Mouse (Mus musculus): ENCODE data around the gene Map3k10.

Gene Map3k10

GRCm38 (mm10) chr7:27674522-27675221 is at the start of gene Map3k10:
TSS of gene Map3k10 (minus strand) at chr7:27674598.
- peak; percentile 93 for DNase-seq (ENCODE audit: low spot score)

- DNase-seq (ENCODE audit: low spot score) = no peak
Measured at GRCm38 (mm10) chr7:27721951-27722350, 47.6 kb upstream of the Map3k10 start.

GRCm38 (mm10) chr7:27710402-27710801 is 36.0 kb upstream of the Map3k10 start:
- no peak for DNase-seq (ENCODE audit: low spot score)

- DNase-seq (ENCODE audit: low spot score) = no peak
Measured at GRCm38 (mm10) chr7:27696711-27697110, 22.3 kb upstream of the Map3k10 start.

GRCm38 (mm10) chr7:27691076-27691475 is 16.7 kb upstream of the Map3k10 start:
- DNase-seq (ENCODE audit: low spot score) = peak; percentile 68

- peak; percentile 87 for DNase-seq (ENCODE audit: low spot score)
Measured at GRCm38 (mm10) chr7:27688815-27689612, 14.6 kb upstream of the Map3k10 start, which contains the start of gene Zfp607b. TSS of gene Zfp607b (plus strand) at chr7:27689340.

- no peak for DNase-seq (ENCODE audit: low spot score)
Measured at GRCm38 (mm10) chr7:27688246-27688788, 13.9 kb upstream of the Map3k10 start.

GRCm38 (mm10) chr7:27687836-27688235 is 13.4 kb upstream of the Map3k10 start:
- DNase-seq (ENCODE audit: low spot score) = no peak

GRCm38 (mm10) chr7:27687043-27687442 is 12.6 kb upstream of the Map3k10 start:
- DNase-seq (ENCODE audit: low spot score) = no peak

- DNase-seq (ENCODE audit: low spot score) = no peak
Measured at GRCm38 (mm10) chr7:27685681-27686080, 11.3 kb upstream of the Map3k10 start.

GRCm38 (mm10) chr7:27685220-27685619 is 10.8 kb upstream of the Map3k10 start:
- DNase-seq (ENCODE audit: low spot score) = no peak

- no peak for DNase-seq (ENCODE audit: low spot score)
Measured at GRCm38 (mm10) chr7:27683218-27683617, 8.8 kb upstream of the Map3k10 start.

GRCm38 (mm10) chr7:27675222-27675612 is 819 bp upstream of the Map3k10 start:
- DNase-seq (ENCODE audit: low spot score) = no peak

GRCm38 (mm10) chr7:27674195-27674521 is 240 bp downstream of the Map3k10 start:
- DNase-seq (ENCODE audit: low spot score) = no peak

- DNase-seq (ENCODE audit: low spot score) = peak; percentile 73
Measured at GRCm38 (mm10) chr7:27673575-27674131, 745 bp downstream of the Map3k10 start.

GRCm38 (mm10) chr7:27673064-27673574 is 1.3 kb downstream of the Map3k10 start:
- no peak for DNase-seq (ENCODE audit: low spot score)

- no peak for DNase-seq (ENCODE audit: low spot score)
Measured at GRCm38 (mm10) chr7:27662038-27662437, 12.4 kb downstream of the Map3k10 start.

- DNase-seq (ENCODE audit: low spot score) = no peak
Measured at GRCm38 (mm10) chr7:27658712-27659663, 15.4 kb downstream of the Map3k10 start.

- DNase-seq (ENCODE audit: low spot score) = no peak
Measured at GRCm38 (mm10) chr7:27657824-27658395, 16.5 kb downstream of the Map3k10 start.

GRCm38 (mm10) chr7:27656600-27656999 is 17.8 kb downstream of the Map3k10 start:
- no peak for DNase-seq (ENCODE audit: low spot score)

- DNase-seq (ENCODE audit: low spot score) = no peak
Measured at GRCm38 (mm10) chr7:27655545-27655944, 18.9 kb downstream of the Map3k10 start.

Measured in testis, postnatal 10 days (tissue).